Mouse (Mus musculus) telencephalon, adult 2 months (tissue): Measurements from ENCODE around the gene Kcna4.

ENCODE experiments used
- DNase-seq: peaks from one replicate; pipeline ENCODE4 v3.0.0-alpha.2; 2011; ENCODE audit warnings: low read depth, low spot score

Kcna4 gene

DNA sequence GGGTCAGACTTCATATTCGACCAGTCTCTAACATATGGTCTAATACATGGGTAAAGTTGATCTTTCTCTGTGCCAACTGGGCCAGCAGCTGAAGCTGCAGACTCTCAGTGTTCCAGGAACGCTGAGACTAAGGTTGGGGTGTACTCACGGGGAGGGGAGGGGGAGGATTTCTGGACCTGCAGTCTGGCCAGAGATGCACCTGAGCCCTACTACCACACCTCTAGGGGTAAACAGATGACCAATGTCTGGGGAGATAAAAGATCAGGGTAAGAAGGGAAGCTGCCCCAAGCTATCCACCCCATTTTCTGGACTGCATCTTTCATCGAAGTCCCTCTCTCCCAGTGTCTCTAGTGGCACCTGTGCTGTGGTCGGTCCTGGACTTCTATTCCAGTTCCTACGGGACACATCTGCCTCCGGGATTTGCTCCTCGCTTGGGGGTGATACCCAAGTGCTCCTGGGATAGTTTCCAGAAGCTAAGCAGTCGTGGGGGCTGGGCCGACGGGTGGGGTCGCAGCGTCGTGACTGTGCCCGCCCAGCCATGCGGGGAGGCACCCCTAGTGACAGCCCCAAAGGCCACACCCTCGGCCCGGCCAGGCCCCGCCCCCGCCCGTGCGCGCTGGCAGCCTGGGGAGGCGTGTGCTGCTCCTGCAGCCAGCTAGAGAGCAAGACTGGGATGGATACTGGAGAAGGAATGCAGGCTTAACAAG is at the start of gene Kcna4:
Gene Kcna4 (plus strand): TSS at position 650 of the 707 bp plus-strand sequence.
- DNase-seq, result no peak

DNA sequence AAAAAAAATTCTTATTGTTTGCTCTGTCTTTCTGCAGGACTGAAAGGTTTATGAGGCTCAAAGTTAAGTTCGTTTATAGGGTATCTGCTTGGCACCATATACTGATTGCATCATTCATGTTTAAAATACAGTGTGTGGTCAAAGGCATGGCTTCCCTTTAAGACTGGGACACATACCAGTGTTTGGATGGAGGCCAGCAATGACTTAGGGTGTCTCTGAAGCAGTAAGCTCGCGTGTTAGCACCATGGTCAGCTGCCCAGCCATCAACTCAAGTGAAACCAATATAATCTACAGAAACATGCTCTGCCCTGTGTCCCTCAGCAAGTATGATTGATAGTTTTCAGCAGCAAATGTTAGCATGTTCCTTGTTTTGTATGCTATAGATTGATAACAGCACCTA is 32.3 kb upstream of the Kcna4 start:
- DNase-seq, result no peak

DNA sequence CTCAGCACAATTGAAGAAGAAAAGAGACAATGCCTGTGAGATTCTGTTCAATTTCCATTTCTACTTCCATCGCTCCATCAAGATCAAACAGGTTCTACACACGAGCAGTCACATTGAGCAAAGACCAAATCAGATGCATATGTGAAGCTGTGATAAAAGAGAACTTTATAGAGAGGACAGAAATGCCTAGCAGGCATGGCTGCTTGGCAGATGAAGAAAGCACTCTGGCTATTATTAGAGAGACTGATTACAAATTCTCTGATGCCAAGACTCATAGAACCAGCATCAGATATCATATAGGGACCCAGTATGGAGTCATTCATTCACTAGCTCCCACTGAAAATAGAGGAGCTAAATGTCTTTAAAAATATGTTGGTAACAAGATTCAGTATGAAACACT is 24.2 kb upstream of the Kcna4 start:
- no peak for DNase-seq

DNA sequence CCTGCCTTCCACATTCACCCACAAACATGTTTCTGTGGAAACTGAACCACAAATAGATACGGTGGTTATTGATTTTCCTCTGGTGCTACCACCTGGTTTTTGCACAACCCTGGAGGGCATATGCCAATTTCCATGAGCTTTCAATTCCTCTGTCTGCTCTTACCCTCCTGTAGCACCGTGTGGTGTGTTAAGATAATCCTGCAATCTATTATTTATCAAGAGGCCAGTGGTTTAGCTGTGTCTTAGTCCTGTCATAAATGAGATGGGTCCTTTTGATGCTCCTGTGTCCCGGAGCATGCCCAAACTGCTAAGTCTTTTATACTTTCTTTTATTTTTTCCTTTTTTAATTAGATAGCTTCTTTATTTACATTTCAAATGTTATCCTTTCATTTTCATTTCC is 20.4 kb upstream of the Kcna4 start:
- no peak for DNase-seq

DNA sequence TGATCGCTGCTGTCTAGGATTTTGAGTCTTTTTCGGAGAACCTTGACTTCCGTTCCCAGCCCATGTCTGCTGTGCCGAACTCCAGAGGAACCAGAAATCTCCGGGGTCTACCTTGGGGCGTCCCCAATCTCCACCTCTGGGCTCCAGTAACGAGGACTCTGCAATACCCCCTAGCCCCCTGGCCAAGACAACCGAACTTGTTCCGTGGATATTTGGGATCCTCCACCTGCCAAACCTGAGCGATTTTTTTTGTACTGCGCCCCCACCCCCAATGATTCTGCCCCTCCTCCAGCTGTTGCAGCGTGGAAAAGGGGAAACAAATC is 219 bp downstream of the Kcna4 start:
- DNase-seq, result no peak

DNA sequence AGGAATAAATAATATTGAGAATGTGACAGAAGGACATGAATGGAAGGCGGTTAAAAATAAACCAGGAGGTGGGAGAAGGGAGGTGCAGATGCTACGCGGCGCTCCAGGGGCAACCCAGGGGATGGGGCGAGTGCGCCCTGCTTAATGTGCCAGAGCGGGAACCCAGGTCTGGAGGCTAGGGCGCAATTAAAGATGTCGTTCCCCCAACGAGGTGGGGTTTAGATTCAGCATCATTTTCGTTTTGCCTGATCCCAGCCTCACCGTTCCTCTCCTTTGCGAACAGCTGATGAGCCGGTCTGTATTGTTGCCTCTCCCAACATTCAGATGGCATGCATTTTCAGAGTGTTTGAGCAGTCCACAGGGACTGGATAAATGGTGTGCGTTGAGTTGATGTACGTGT is 703 bp downstream of the Kcna4 start:
- DNase-seq, result no peak

DNA sequence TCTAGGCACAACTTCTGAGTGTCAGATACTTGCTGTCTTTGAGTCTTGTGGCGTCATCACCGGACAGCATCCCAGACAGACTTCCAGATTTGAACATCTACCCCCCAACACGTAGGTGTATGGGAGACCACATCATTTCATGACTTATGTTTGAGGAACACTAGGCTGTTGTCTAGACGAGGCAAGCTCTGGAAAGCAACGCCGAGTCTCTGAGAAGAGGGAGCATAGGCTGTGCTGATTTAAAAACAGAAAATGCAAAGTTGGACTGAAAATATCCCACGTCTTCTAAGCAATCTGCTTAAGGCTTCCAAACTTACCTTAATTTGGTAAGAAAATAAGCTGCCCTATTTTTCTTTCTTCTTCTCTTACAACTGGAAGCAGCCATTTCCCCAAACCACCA is 4.1 kb downstream of the Kcna4 start:
- DNase-seq, result no peak

DNA sequence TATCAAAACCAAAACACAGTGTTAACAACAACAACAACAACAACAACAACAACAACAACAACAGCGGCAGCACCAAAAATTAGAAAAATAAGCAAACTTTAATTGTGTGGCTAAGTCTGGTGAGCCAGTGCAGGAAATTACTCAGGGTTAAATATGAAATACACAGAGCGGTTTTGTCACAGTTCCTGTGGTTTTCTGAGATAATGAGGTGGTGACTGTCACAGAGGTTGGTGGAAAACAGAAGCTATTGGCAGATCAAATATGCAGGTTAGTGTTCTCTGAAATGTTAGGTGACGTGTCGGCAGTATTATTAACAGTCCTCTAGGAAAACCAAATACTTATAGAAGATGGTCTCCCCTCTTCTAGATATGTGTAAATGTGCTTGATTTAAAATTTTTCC is 11.4 kb downstream of the Kcna4 start:
- DNase-seq, result no peak

DNA sequence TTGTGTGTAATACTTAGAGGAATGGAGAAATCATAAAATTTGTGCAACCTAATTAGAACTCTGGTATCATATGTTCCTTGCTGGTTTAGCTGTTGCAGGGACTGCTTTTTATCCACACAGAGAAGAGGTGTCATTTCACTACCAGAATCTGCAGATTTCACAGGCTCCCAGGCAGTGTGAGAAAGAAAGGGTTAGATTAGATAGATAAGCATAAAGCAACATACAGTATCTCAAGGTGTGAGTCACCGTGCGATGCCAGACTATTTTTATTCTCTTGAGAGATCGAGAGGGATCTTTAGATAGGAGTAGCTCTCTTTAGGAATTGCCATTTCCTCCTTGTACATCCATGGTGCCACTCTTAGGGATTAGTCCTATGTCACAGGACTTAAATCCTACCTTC is 14.3 kb downstream of the Kcna4 start:
- no peak for DNase-seq

DNA sequence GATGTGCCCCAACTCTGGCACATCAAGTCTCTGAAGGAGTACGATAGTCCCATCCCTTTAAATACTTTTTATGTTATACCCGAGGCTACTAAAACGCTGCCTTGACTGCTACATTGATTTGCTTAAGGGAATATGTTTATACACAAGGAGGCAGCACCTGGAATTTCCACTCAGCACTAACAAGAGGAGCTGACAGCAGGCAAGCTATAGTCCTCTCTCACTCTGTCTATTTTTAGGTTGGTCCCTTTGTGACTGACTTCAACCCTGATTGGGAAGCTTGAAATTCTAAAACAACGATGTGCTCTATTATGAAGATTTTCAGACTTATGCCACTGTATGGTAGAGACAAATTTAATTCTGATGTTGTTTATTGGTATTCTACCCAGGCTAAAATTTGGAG is 15.6 kb downstream of the Kcna4 start:
- no peak for DNase-seq

DNA sequence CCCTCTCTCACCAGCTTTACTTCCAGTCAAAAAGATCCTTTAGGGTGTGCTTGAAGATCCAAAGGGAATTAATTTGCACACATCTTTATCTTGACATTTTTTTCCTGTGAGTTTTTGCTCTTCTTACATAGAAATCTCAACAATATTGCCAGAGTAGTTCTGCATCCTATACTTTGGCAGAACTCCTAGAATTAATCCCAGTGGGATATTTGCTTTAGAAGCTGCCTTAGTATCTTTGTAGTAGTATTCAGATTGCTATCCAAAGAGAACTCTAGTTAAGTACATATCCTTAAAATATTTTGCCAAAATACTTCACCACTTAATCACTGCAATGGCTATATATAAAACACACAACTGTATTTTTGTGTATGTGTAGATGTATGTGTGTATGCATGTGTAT is 28.2 kb downstream of the Kcna4 start:
- DNase-seq, result no peak

DNA sequence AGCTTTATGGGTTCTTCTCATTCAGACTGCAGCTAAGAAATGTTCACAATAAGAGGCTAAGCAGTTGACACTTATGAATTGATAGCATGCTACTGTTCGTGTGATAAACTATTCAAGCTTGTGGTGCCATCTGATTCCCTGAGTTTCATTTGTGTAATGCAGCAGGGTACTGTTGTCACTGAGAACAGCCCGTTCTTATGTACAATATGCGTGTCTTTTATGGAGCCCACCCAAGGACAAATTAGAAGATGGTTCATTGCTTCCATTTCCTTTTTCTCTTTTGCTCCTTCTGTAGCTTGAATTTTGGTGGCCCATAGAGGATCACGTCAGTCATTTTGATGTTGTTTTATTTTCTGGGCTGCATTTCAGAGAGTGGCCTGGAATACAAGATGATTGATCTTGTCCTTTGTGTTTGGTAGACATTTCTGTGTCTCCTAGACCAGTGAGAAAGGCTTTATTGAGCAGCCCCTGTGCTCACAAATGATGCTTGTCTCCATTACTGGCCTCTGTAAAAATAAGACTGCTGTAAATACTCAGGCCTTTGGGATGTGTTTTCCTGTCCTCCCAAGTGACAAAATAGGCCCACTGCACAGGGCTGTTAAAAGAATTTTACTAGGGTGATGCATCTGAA is 31.3 kb downstream of the Kcna4 start:
- DNase-seq, result no peak

DNA sequence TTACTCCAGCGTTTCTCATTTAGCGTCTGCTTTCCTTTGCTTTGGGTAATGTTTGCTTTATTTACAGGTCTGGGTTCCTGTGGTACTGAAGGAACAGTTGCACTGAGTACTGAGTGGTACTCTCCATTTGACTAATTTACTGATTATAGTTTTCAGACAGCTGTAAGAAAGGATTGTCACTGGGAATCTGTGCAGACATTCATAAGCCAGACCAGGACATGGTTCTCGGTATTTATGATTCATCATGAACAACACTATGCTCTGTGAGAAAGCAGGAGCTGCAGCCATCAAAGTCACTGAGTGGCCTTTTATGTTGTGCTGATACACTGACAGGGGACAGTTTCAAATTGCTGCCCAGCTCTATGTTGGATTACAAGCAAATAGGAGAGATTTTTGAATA is 33.7 kb downstream of the Kcna4 start:
- no peak for DNase-seq

DNA sequence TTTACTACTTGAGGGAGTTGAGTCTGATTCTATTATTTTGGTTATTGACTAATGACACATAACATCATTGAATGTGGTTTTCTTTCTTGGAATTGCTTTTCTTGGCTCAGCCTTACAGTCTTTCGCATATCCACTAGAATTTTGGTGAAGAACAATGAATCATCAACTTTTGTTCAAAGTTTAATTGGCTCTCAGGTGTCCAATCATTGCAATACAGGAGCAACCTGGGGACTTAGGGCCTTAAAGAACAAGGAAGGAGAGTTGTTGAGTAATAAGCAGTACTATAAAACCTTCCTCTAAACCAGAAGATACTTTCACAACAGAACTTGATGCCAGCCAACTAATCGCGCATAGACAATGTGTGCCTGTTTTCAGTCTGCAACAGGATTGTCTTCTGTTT is 36.8 kb downstream of the Kcna4 start:
- DNase-seq, result no peak

DNA sequence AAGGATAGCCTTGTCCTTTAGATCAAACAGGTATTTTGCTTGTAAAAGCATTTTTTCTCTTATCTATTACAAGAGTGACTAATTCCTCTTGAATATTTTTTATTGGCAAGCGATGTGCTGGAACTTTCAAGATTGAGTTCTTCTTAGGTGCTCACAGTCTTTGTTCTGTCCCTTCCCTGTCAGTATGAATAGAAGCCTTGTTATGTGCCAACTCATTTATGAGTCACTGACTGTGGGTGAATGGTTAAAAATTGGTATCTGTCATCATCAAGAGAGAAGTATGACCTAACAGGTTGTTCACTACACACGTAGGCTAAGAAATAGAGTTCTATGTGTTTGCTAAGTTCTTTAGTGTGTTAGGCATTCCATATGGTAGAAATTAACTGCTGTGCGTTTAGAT is 50.9 kb downstream of the Kcna4 start:
- no peak for DNase-seq

DNA sequence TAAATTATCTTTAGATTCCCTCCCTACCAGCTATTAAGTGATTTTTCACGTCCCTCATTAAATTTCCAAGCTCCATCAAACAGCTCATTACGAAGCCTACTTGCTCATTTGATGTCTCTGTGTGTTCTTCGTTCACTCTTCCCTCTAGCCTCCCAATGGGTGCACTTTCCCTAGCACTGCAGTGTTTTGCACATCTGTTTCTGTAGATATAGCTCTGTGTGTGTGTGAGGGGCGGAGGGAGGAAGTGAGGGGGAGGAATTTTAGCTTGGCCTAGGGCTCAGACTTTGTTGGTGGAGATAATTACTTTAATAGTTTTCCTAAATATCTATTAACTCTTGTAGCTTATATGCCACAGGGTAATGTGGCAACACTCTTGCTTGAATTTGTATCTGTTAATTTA is 54.4 kb downstream of the Kcna4 start:
- DNase-seq, result no peak

DNA sequence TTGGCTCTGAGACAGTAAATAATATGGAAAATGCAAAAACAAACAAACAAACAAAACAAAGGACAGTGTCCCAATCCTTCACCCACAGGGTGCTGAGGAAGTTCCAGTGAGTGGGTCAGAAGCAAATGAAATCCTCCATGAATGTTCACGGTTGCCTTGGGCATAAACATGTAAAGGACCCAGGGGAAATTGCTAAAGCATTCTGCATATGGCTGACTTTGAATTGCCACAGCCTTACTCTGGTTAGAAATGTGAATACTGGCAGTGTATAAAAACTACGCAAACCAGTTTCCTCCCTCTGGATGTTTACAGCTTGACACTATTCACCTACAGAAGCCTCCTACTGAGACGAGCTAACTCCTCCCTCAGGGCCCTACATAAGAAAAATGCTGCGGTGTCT is 54.9 kb downstream of the Kcna4 start:
- no peak for DNase-seq
